Mouse (Mus musculus) liver, embryonic 12.5 days (tissue): Measurements from ENCODE around the gene Fmo3. TPM values are rescaled to one million over a fixed set of nuclear protein-coding genes. Genes with fewer than 3 reads are reported as not detected.

Experiments used
- ATAC-seq: fragments of 200-750 bp; cut with Nextera tagmentation; 2 replicates; pipeline ENCODE4 v1.8.0; 2017; ENCODE audit warnings: moderate number of reproducible peaks, mild to moderate bottlenecking, moderate library complexity
- H3K27ac ChIP-seq: fragments of 300-500 bp; sonication (generic); 2 replicates; pipeline ENCODE4 v1.5.1; 2016; ENCODE audit warnings: mild to moderate bottlenecking
- H3K27me3 ChIP-seq: fragments of 300-500 bp; sonication (generic); replicated peaks from 2 replicates; pipeline ENCODE4 v1.6.1; 2016; ENCODE audit warnings: mild to moderate bottlenecking, moderate library complexity
- H3K36me3 ChIP-seq: fragments of 300-500 bp; sonication (generic); 2 replicates; pipeline ENCODE4 v1.6.1; 2016; ENCODE audit warnings: mild to moderate bottlenecking, moderate library complexity
- H3K4me1 ChIP-seq: fragments of 300-500 bp; sonication (generic); 2 replicates; pipeline ENCODE4 v1.6.1; 2016
- H3K4me2 ChIP-seq: fragments of 300-500 bp; sonication (generic); 2 replicates; pipeline ENCODE4 v1.6.1; 2016; ENCODE audit warnings: mild to moderate bottlenecking, moderate library complexity
- H3K4me3 ChIP-seq: fragments of 300-500 bp; sonication (generic); 2 replicates; pipeline ENCODE4 v1.5.1; 2016; ENCODE audit warnings: mild to moderate bottlenecking, moderate library complexity
- H3K9ac ChIP-seq: fragments of 300-500 bp; sonication (generic); 2 replicates; pipeline ENCODE4 v1.6.1; 2016; ENCODE audit warnings: mild to moderate bottlenecking, moderate library complexity
- H3K9me3 ChIP-seq: fragments of 300-500 bp; sonication (generic); replicated peaks from 2 replicates; pipeline ENCODE4 v1.6.1; 2016; ENCODE audit warnings: mild to moderate bottlenecking, moderate library complexity
- whole genome bisulfite sequencing: fragments of 180-500 bp; shearing (Covaris S2); methylation state at CpG from one replicate; pipeline ENCODE4 v1.1.7; 2016; ENCODE audit not compliant: insufficient replicate concordance; 5-methylcytosine and 5-hydroxymethylcytosine counted together
- polyA plus RNA-seq: library from polyadenylated mRNA; unstranded; fragments of >200 nt; fragmentation: Nextera tagmentation; extraction: Ambion mirVana; gene quantifications from 2 replicates; pipeline ENCODE4 v1.2.1, GENCODE M21; 2016

The Fmo3 gene
- polyA plus RNA-seq: not detected in 2 replicates

GRCm38 (mm10) chr1:162984428-162984827, at the start of gene Fmo3:
Gene Fmo3, minus strand, starts transcription at chr1:162984528.
- H3K9ac ChIP-seq: no peak within 1 kb of the TSS
- H3K4me2 ChIP-seq: no peak within 1 kb of the TSS
- no peak for ATAC-seq
- no peaks in the 10 kb centered on the region for H3K36me3 ChIP-seq
- H3K4me3 ChIP-seq: no peak within 1 kb of the TSS
- no peaks in the 10 kb centered on the region for H3K9me3 ChIP-seq
- WGBS: 30% methylated on average over 1 of the region's 1 CpGs
- H3K27me3 ChIP-seq: no peaks in the 10 kb centered on the region
- H3K27ac ChIP-seq: no peak within 1 kb of the TSS
- H3K4me1 ChIP-seq: no peaks in the 10 kb centered on the region

- H3K27me3 ChIP-seq: no peaks in the 10 kb centered on the region
- no peak overlapping the region for H3K9ac ChIP-seq
- ATAC-seq: no peak
- no peak overlapping the region for H3K4me2 ChIP-seq
- H3K36me3 ChIP-seq: no peaks in the 10 kb centered on the region
- no peaks in the 10 kb centered on the region for H3K4me1 ChIP-seq
- H3K27ac ChIP-seq: no peak overlapping the region
- H3K9me3 ChIP-seq: no peaks in the 10 kb centered on the region
- no peak overlapping the region for H3K4me3 ChIP-seq
Observed at GRCm38 (mm10) chr1:163023075-163023474, 38.7 kb upstream of the Fmo3 start.

- Histone ChIP-seq H3K4me1 (no peaks in the 10 kb centered on the region), H3K27ac (no peak overlapping the region), H3K9ac (no peak overlapping the region), H3K27me3 (no peaks in the 10 kb centered on the region), H3K4me2 (no peak overlapping the region), H3K4me3 (no peak overlapping the region), H3K36me3 (no peaks in the 10 kb centered on the region), H3K9me3 (no peaks in the 10 kb centered on the region)
- WGBS: 39% methylated on average over 3 of the region's 3 CpGs
- no peak for ATAC-seq
Observed at GRCm38 (mm10) chr1:163009220-163009619, 24.9 kb upstream of the Fmo3 start.

- Histone ChIP-seq H3K27ac (no peak overlapping the region), H3K4me3 (no peak overlapping the region), H3K9me3 (no peaks in the 10 kb centered on the region), H3K9ac (no peak overlapping the region), H3K27me3 (no peaks in the 10 kb centered on the region), H3K4me2 (no peak overlapping the region), H3K36me3 (no peaks in the 10 kb centered on the region), H3K4me1 (no peaks in the 10 kb centered on the region)
- 72% methylated on average over 2 of the region's 2 CpGs for WGBS
- no peak for ATAC-seq
Observed at GRCm38 (mm10) chr1:163003496-163003895, 19.2 kb upstream of the Fmo3 start.

GRCm38 (mm10) chr1:163001271-163001829, 17.0 kb upstream of the Fmo3 start:
- Histone ChIP-seq H3K36me3 (no peaks in the 10 kb centered on the region), H3K9ac (no peak overlapping the region), H3K4me1 (no peaks in the 10 kb centered on the region), H3K9me3 (no peaks in the 10 kb centered on the region), H3K27ac (no peak overlapping the region), H3K4me3 (no peak overlapping the region), H3K4me2 (no peak overlapping the region), H3K27me3 (no peaks in the 10 kb centered on the region)
- WGBS: 52% methylated on average over 4 of the region's 4 CpGs
- no peak for ATAC-seq

- Histone ChIP-seq H3K4me3 (no peak overlapping the region), H3K4me2 (no peak overlapping the region), H3K27me3 (no peaks in the 10 kb centered on the region), H3K4me1 (no peaks in the 10 kb centered on the region), H3K27ac (no peak overlapping the region), H3K9me3 (peaks cover 7% of the 10 kb centered on the region; the same call in 1 of the 2 replicates), H3K36me3 (no peaks in the 10 kb centered on the region), H3K9ac (no peak overlapping the region)
- no peak for ATAC-seq
- WGBS: 76% methylated on average over 3 of the region's 3 CpGs
Observed at GRCm38 (mm10) chr1:162987546-162987945, 3.2 kb upstream of the Fmo3 start.

GRCm38 (mm10) chr1:162986777-162987176, 2.4 kb upstream of the Fmo3 start:
- Histone ChIP-seq H3K36me3 (no peaks in the 10 kb centered on the region), H3K27ac (no peak overlapping the region), H3K4me2 (no peak overlapping the region), H3K4me1 (no peaks in the 10 kb centered on the region), H3K9me3 (peaks cover 7% of the 10 kb centered on the region; the same call in 1 of the 2 replicates), H3K9ac (no peak overlapping the region), H3K27me3 (no peaks in the 10 kb centered on the region), H3K4me3 (no peak overlapping the region)
- no peak for ATAC-seq
- 59% methylated on average over 1 of the region's 1 CpGs for WGBS

- no peaks in the 10 kb centered on the region for H3K36me3 ChIP-seq
- ATAC-seq: no peak
- no peaks in the 10 kb centered on the region for H3K4me1 ChIP-seq
- H3K27ac ChIP-seq: no peak overlapping the region
- peaks cover 6% of the 10 kb centered on the region; the same call in 1 of the 2 replicates for H3K9me3 ChIP-seq
- H3K27me3 ChIP-seq: no peaks in the 10 kb centered on the region
- no peak overlapping the region for H3K4me2 ChIP-seq
- 54% methylated on average over 2 of the region's 2 CpGs for WGBS
- H3K9ac ChIP-seq: no peak overlapping the region
- no peak overlapping the region for H3K4me3 ChIP-seq
Observed at GRCm38 (mm10) chr1:162986121-162986748, 1.9 kb upstream of the Fmo3 start.

GRCm38 (mm10) chr1:162963556-162963955, 20.8 kb downstream of the Fmo3 start:
- Histone ChIP-seq H3K4me3 (no peak overlapping the region), H3K4me1 (no peaks in the 10 kb centered on the region), H3K9me3 (no peaks in the 10 kb centered on the region), H3K4me2 (no peak overlapping the region), H3K36me3 (no peaks in the 10 kb centered on the region), H3K9ac (no peak overlapping the region), H3K27ac (no peak overlapping the region), H3K27me3 (no peaks in the 10 kb centered on the region)
- 38% methylated on average over 2 of the region's 2 CpGs for WGBS
- no peak for ATAC-seq

- no peak overlapping the region for H3K9ac ChIP-seq
- H3K9me3 ChIP-seq: no peaks in the 10 kb centered on the region
- 54% methylated on average over 1 of the region's 1 CpGs for WGBS
- no peaks in the 10 kb centered on the region for H3K36me3 ChIP-seq
- no peak overlapping the region for H3K4me2 ChIP-seq
- ATAC-seq: no peak
- H3K4me3 ChIP-seq: no peak overlapping the region
- H3K4me1 ChIP-seq: no peaks in the 10 kb centered on the region
- no peaks in the 10 kb centered on the region for H3K27me3 ChIP-seq
- H3K27ac ChIP-seq: no peak overlapping the region
Observed at GRCm38 (mm10) chr1:162957422-162957821, 26.9 kb downstream of the Fmo3 start.

- no peak for ATAC-seq
- H3K9ac ChIP-seq: no peak overlapping the region
- no peaks in the 10 kb centered on the region for H3K36me3 ChIP-seq
- H3K27ac ChIP-seq: no peak overlapping the region
- no peak overlapping the region for H3K4me2 ChIP-seq
- no peaks in the 10 kb centered on the region for H3K27me3 ChIP-seq
- no peaks in the 10 kb centered on the region for H3K9me3 ChIP-seq
- 34% methylated on average over 2 of the region's 2 CpGs for WGBS
- H3K4me1 ChIP-seq: no peaks in the 10 kb centered on the region
- no peak overlapping the region for H3K4me3 ChIP-seq
Observed at GRCm38 (mm10) chr1:162953079-162953478, 31.2 kb downstream of the Fmo3 start.

GRCm38 (mm10) chr1:162949763-162950162, 34.6 kb downstream of the Fmo3 start:
- 78% methylated on average over 1 of the region's 1 CpGs for WGBS
- H3K36me3 ChIP-seq: no peaks in the 10 kb centered on the region
- H3K27me3 ChIP-seq: no peaks in the 10 kb centered on the region
- no peak overlapping the region for H3K9ac ChIP-seq
- H3K9me3 ChIP-seq: no peaks in the 10 kb centered on the region
- H3K4me2 ChIP-seq: no peak overlapping the region
- H3K27ac ChIP-seq: no peak overlapping the region
- ATAC-seq: no peak
- no peaks in the 10 kb centered on the region for H3K4me1 ChIP-seq
- no peak overlapping the region for H3K4me3 ChIP-seq

- no peaks in the 10 kb centered on the region for H3K9me3 ChIP-seq
- ATAC-seq: no peak
- no peak overlapping the region for H3K9ac ChIP-seq
- no peak overlapping the region for H3K27ac ChIP-seq
- 76% methylated on average over 6 of the region's 6 CpGs for WGBS
- H3K4me3 ChIP-seq: no peak overlapping the region
- H3K36me3 ChIP-seq: no peaks in the 10 kb centered on the region
- H3K27me3 ChIP-seq: no peaks in the 10 kb centered on the region
- no peaks in the 10 kb centered on the region for H3K4me1 ChIP-seq
- no peak overlapping the region for H3K4me2 ChIP-seq
Observed at GRCm38 (mm10) chr1:162947934-162948333, 36.4 kb downstream of the Fmo3 start.
